Mouse (Mus musculus): Measurements from ENCODE around the gene Asz1.
A peak's percentile ranks its signal among the peaks of the same experiment; 100 is the strongest.

DNA sequence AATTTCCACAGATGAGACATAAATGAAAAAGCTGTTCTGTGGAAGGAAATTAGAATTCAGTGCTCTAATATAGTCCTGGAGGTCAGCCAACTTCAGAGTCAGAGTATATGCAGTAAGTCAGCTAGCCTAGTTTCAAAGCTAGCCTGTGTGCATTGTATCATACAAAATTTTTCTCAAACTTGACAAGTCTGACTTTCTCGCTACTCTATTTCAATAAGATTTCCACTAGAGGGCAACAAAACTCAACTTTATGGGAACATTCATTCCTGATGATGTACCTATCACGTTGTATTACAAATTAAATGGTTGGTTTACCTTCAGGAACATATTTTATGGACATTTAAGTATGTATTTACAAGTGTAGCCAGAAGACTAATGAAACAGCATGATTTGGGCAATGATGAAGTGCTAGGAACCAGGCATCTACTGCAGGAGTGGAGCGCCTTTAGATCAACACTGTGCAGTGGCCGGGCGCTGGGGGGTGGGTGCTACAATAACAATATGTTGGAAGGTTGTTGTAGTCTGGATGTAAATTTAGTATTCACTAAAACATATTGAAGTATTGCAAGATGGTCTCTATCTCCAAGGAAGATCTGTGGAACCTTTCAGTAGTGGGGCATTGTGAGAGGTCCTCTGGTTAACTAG is 21.6 kb downstream of the Asz1 start:
- TF ChIP-seq CTCF (IDR thresholded peaks at IDR 0.05 in 2 of 3, conservative IDR thresholded peaks at IDR 0.05 in 1 of 3; ENCODE audit: control insufficient read depth in 1 of 3, insufficient read depth in 1 of 3, low read depth in 2 of 3, low read length in 3 of 3, poor library complexity in 1 of 3, severe bottlenecking in 1 of 3) (peak in 1 of 3 experiments; percentile 63; a peak in 2 of 6 replicates), MYC (IDR thresholded peaks at IDR 0.05; ENCODE audit: low read depth, low read length) (no peak), NELFE (IDR thresholded peaks at IDR 0.05; ENCODE audit: low read depth, low read length) (no peak), SIN3A (IDR thresholded peaks at IDR 0.05; ENCODE audit: low read length) (no peak), POLR2A (IDR thresholded peaks at IDR 0.05; ENCODE audit: control insufficient read depth in 1 of 2, insufficient read depth in 1 of 2, low read depth in 1 of 2, low read length in 2 of 2, poor library complexity in 1 of 2) (no peak), TCF12 (IDR thresholded peaks at IDR 0.05; ENCODE audit: low read depth, low read length) (no peak)

Data from MEL (cell line).